Mouse (Mus musculus) gastrocnemius, postnatal 10 days (tissue): Measurements from ENCODE around the gene Arhgap24. TPM values are rescaled to one million over a fixed set of nuclear protein-coding genes. Genes with fewer than 3 reads are reported as not detected.
A peak's percentile ranks its signal among the peaks of the same experiment; 100 is the strongest.

ENCODE experiments used
- DNase-seq: peaks from one replicate; pipeline ENCODE4 v3.0.0; 2021; ENCODE audit warnings: mixed read lengths
- long read RNA-seq, 2 experiments: library from polyadenylated mRNA; stranded (forward); transcript quantifications; one replicate each; pipeline ENCODE4 v2.0.0; 2021
- total RNA-seq, 2 experiments: library from RNA; stranded (reverse); gene quantifications; 2 replicates each; pipeline ENCODE4 v1.2.3; 2021

The Arhgap24 gene
- total RNA-seq: 10 to 100 TPM; 21.2 to 25.2 TPM
- long read RNA-seq, experiment 1, transcript Arhgap24-204 (8 exons, 2,783 nt): major isoform, 20 of 29 reads
- long read RNA-seq, experiment 1, partial matches to known transcripts: 1 of 29 reads
- long read RNA-seq, experiment 1, other reads (novel, unspliced or antisense): 4 of 29 reads
- long read RNA-seq, experiment 2, transcript Arhgap24-204 (8 exons, 2,783 nt): major isoform, 21 of 33 reads
- long read RNA-seq, experiment 2, partial matches to known transcripts: 2 of 33 reads
- long read RNA-seq, experiment 2, other reads (novel, unspliced or antisense): 2 of 33 reads

DNA sequence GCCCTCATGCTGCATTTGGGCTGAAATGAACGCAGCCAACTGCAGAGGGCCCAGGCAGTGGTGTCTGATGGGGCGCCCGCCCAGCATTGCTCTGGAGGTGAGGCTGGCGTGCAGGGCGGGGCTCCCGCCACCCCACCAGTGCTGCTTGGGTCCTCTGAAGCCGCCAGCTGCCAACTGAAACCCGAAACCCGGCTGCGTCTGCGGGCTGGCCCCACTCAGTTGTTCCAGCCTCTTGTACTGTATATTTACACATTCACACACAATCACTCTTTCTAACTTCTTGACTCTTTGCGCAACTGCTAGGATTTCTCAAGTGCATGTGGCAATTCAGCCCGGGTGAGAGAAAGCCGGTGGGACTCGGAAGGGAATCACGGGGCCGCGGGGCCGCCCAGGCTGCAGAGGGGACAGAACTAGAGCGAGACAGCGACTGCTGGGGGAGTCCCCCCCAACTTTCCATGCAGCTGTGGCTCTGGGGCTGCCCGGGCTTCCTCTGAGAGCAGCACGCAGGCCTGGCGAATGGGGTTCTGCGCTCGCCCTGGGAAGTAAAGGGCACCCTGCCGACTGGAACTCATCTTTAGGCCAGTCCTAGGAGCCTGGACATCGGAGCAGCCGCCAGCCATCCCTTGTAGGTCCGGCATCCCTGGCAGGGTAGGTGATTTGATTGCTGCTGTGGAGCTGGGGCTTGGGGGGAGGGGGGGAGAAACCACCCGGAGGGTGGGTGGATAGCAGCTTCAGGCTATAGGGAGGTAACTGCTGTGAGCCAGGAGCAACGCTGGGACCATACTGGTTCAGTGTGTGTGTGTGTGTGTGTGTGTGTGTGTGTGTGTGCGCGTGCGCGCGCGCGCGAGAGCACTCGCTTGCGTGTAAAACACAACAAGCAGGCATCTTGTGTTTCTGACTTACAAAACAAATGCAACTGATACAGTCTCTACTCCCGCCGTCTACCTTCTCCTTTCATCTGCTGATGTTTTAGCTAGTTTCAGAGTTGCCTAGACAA lies at the start of gene Arhgap24:
Gene Arhgap24, plus strand, starts transcription at position 177 of the 997 bp plus-strand sequence.
- peak; percentile 53 for DNase-seq

DNA sequence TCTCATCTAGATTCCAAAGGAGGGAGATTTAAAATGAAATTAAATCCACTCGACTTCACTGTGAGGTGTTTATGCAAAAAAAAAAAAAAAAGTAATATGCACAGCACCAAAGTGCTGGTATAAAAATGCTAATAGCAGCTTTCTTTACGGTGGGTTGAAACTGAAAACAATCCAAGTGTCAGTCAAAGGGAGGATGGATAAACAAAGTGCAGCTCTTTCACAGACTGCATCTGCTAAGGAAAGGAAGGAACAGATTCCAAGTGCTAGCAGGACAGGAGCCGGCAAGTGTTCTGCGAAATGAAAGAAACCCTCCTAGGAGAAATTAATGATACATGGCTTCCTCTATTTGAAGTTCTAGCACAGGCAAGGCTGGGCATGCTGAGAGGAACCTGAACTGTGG lies 47.0 kb upstream of the Arhgap24 start:
- DNase-seq: no peak

DNA sequence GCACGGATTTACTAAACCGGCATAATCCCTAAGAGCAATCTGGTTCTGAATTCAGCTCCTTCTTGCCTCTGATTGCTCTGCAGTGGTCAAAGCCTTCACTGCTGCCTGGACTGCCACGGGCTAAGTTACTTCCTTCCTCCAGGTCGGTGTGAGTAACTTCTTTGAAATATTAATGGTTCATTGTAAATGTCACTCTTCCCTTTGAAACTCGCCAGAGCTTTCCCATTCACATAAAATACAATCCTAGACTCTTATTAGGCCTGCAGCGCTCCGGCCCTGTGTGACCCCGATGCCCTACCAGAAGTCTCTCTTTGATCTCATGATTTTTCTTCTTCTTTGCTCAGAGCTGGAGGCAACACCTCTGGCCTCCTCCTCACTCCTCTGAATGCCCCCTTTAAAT lies 44.6 kb upstream of the Arhgap24 start:
- DNase-seq: no peak

DNA sequence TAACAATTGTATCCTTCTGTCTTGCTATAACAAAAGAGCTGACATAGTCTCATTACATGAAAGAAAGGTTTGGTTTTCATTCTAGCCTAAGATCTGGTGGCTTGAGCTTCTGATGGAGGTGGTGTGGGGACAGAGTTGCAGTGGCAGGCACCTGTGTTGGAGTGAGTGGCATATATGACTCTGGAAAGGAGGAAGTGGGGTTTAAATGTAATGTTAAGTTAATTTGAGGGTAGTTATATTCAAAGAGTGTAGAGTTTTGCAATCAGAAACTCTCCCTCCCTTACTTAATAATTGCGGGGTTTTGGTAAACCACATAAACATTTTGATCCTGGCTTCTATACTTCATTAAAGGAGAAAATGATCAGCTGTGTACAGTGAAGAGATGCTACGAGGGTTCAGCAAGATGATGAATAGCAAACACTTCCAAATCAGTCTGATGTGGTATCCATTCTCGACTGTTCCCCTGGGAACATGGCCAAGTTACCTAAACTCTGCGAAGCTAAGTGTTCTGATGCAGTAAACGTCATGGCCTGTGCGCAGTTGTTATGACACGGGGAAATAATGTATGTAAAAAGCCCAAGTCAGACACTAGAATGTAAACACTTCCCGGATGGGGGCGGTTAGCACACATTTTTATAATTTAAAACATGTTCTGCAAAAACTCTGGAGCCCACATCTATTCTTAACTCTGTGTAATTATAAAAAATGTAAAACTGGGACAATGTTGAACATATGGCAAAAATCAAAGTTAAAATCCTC lies 41.9 kb upstream of the Arhgap24 start:
- DNase-seq: no peak

DNA sequence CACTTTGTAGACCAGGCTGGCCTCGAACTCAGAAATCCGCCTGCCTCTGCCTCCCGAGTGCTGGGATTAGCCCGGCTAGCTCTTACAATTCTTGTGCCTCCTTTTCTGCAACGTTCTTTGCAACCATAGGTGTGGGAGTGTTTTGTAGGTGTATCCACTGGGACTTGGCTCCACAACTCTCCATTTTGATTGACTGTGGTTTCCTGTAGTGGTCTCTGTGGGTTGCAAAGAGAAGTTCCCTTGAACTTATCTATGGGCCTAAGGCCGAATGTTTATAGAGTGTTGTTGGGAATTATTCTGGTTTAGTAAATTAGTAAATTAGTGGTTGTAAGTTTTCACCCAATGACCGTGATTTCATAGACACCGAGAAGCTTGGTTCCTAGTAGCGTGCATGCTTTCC lies 33.8 kb upstream of the Arhgap24 start:
- no peak for DNase-seq

DNA sequence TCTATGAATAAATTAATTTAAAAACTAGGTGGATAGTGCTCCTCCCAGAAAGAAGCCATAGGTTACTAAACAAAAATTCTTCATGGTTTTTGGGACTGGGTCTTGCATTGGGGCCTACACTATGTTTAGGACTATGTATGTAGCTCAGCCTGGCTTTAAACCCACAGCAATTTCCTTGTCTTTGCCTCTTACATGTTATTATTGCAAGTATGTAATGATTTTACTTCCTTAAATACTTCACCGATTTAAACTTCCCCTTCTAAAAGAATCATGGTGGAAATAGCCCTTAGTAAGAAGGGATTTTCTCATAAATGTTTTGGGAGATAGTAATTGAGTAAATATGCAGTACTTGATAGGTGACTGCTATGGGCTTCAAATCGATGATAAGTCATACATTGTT lies 30.3 kb upstream of the Arhgap24 start:
- DNase-seq: no peak

DNA sequence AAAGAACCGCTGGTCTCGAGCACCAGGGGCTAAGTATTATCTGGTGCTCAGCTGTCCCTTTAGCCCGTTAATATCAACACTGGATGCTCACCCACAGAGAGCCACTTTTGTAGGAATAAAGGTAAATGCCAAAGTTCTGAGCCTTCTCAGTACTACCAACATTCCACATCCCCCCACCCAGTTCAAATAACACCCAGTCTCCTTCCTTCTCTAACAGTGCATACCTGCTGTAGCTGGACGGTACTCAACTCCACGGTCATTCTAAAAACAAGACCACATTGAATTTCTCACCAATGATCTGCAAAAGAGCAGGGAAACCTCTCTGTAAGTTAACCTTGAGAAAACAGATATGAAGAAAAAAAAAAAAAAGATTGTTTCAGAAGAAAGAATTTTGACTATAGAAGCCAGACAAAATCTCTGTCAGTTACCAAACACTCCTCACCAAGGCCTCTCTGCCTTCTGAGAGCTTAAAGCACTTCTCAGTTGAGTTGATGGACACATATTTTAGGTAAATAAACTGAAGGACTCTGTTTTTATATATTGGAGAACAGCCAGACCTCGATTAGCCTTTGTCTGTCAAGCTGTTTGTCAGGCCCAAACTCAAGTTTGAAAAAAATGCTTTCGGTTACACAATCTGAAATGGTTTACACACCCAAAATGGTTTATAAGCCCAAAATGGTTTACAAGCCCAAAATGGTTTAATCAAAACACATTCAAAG lies 29.0 kb upstream of the Arhgap24 start:
- DNase-seq: no peak

DNA sequence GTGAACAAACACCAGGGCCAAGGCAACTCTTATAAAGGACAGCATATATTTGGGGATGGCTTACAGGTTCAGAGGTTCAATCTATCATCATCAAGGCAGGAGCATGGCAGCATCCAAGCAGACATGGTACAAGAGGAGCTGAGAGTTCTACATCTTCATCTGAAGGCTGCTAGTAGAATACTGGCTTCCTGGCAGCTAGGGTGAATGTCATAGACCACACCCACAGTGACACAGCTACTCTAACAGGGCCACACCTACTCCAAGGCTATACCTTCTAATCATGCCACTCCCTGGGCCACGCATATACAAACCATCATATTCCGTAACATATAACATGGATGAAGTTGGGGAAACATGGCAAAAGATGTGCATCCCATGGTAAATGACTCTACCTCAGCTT lies 27.9 kb upstream of the Arhgap24 start:
- DNase-seq: no peak

DNA sequence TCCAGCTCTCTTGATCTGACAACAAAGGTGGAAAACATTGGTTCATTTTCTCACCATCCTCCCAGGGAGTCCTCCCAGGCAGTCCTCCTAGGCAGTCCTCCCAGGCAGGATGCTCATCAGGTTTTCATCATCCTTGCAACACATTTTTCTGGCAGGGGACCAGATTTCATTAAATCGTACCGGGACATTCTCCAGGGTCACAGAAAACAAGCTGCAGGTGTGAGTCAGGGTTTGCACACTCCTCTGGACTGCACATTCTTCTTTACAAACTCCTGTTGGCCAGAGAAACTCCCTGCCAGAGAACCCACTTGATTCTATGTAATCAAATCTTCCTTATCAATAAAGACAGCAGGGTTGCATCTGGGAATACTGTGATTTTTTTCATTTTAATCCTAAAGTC lies 25.9 kb upstream of the Arhgap24 start:
- DNase-seq: no peak

DNA sequence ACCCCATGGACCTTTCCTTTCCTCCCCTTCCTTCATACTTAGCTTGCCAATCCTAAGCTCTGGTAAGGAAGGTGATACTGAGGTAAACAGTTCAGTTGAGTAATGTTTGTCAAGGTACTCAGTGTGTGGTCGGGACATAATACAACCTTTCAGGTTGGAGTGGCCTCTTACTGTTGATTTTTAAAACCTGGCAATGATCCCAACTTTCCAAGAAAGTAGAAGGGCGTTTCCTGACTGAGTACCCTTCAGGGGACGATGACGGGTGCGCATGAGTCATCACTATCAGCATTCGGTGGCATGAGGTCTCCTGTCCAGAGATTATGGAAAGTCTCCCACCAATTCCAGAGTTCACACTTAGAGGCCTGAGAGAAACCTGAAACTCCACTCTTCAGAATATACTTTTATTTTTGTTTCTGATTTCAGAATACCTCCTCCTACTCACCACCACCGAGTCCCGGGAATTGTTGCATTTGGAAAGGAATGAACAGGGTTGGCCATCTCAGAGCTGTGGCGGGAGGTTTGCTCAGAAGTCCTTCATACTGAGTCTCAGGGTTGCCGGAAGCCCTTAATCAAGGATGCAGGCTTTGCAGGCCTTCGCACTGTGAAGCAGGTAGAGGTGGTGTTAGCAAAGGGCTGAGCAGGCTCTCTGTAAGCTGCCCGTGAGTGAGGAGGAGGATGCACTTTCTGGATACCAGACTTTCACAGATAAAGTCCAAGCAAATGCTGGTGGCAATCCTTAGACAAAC lies 20.6 kb upstream of the Arhgap24 start:
- DNase-seq: no peak

DNA sequence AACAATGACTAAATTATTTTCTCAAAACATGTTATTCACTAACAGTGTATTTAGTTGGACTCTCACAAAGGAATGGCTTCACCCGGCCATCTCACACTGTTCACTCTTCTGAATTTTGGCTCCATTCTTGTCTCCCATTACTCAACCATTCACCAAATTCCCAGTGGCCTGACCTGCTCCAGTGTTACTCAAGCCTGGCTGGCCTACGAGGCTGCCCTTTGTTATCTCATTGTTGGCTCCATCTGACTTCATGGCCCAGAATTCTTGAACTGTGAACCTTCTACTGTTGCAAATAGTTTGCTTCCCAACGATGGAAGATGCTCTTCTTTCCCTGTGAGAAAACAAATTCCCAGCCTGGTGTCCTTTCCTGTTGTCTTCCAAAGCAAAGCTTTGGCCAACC lies 18.2 kb upstream of the Arhgap24 start:
- no peak for DNase-seq

DNA sequence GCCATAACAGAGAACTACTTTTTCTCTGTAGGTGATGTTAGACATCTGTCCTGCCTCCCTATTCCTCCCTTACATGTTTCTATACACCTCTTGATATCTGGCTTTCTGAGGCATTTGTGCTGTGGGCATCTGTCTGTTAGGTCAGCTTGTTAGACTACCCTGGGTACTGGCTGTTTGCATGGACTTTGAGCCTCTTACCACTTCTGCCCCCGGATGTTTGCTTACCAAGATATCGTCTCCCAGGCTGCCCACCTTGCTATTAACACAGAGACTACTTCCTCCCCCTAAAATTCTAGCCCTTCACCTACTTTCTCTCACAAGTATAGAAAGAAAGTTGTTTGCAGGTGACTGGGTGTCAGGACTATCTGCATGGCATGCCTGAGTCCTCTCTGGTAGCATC lies 15.8 kb upstream of the Arhgap24 start:
- DNase-seq: no peak

DNA sequence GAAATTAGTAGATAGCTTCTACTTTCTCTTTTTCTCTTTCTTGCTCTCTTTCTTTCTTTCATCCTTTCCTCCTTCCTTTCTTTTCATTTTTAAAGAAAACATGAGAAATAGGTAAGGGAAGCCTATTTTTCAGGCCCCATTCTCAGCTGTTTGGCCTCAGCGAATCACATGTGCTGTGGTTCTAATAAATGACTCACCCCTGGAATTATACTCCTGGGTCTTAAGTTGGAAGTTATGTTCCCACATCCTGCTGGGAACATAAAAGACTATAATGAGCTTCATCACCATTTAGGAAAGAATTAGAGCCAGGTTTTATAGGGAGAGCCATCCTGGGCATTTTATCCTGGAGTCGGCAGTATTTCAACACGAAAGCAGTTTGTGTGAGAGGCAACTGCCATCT lies 12.9 kb upstream of the Arhgap24 start:
- DNase-seq: no peak

DNA sequence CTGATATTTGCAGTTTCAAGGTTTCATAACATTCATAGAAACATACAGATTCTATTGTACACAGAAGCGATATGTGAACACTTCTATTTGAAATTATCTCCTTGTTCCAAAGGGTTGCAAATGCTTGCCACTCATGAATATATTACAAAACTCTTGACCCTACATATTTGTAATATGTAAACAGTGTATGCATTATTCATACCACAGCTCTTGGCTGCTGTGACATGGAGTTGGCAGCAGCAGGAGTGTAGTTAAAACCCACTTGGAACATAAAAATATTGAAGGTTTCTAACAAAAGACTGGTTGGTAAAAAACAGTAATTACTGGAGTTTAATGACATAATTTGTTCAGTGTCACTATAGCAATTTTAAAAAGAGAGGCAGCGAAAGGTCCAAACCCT lies 10.9 kb upstream of the Arhgap24 start:
- DNase-seq: no peak

DNA sequence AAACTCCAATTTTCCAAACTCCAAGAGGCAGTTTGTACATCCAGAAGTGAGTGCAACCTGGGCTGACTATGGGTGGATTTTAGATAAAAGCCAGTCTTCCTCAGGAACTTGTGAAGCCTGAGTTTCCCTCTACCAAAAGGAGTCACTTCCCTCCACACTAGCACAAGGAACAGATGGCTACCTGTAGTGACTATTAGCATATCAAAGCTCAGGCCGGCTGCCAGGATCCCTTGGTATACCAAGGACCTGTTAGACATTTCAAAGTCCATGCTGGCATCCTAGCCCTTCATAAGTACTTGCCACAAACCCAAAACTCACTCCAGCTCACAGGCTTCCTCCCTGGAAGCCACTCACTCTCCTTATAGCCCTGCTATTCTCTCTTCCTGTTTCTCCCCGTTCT lies 3.1 kb upstream of the Arhgap24 start:
- DNase-seq: no peak

DNA sequence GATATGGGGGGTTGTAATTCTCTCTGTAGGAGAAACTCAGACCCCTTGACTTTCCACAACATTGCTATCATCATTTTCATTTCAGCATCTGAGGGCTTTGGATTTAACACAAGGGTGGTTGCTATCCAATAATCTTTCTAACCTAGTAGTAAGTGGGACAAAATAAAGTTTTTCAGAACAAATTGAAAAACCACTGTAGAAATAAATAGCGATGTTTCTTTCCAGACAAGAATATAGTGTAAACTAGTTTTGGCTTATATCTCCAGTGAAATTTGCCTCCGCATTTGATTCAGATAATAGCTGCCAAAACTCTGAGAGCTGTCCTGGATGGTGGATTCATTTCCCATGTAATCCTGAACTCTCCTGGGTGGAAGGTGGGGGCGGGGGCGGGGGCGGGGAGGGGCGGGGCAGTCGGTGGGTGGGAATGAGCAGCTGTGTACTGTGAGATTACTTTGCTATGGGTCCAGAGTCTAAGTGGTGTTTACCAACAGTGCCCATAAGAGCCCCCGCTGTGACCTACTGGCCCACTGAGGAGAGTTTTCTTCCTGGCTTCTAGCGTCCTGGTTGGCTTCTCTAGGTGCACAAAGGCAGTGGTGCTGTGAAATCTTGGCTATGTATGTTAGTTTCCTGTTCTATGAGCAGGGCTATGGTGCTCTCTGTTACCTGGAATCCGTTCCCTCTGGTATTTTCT lies 2.2 kb downstream of the Arhgap24 start:
- no peak for DNase-seq

DNA sequence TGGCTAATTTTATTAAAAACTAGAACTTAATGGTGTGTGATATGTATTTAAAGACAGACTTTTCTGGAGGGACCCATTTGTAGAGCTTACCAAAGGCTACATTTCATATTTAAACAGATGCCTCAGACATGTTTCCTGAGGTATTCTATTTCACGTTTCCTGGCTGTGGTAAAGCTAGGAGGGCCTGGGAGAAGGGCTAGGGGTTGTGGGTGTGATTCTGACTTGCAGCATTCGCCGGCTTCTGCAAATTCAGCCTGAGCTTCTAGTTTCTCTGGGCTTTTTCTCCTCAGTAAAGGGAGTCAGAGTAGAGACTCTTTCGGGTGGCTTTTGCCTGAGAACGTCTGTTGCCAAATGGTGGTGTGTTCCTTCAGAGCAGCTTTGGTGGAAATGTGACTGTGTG lies 10.4 kb downstream of the Arhgap24 start:
- no peak for DNase-seq

DNA sequence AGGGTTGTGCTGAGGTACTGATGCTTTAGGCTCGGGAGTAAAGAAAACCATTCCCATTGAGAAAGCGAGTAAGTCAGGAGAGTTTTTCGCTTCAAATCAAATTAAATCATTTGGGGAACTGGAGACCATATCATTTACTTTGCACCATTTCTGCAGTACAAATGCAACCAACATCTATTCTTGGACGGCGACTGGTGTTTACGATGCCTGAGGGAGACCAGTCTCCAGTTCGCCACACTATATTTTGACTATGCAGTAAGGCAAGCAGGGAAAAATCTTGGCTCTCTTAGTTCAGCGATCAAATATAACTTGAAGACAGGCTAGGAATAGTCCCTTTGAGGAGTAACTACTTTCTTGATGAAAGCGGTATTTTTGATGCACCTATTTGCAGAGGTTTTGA lies 11.0 kb downstream of the Arhgap24 start:
- DNase-seq: no peak

DNA sequence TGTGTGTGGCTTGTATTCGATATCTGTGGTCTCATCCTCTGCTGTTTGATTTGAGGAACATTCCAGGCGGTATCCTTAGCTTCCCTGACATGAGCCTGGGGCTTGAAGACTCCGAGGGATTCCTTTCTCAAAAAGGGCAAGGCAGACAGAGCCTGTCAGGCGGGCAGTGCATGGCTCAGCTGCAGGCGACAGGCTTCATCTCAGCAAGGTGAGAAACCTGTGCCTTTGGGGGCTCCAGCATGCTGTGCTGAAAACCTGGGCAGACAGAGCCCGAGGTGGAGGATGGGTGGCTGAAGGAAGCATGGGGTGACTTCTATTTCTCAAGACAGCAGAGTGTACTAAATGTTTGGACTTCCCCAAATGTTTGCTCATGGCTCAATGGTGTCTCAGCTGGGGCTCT lies 13.6 kb downstream of the Arhgap24 start:
- no peak for DNase-seq

DNA sequence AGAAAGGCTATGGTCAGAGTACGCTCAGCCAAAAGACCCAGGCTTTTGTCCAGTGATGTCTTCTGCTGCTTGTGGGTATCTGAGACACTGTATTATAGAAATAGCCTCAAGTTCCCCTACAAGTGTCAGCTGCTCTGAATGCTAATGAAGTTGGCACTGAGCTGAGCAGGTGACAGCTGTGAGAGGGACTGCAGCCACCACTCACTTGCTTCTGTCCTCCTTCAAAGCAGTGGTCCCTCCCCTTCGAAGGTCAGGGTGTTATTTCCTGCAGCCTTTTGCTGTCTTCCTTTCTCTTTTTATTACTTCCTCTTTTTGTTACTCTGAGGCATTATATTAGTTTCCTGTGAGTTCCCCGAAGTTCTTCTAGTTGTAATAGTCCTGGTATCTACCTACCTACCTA lies 16.0 kb downstream of the Arhgap24 start:
- no peak for DNase-seq

DNA sequence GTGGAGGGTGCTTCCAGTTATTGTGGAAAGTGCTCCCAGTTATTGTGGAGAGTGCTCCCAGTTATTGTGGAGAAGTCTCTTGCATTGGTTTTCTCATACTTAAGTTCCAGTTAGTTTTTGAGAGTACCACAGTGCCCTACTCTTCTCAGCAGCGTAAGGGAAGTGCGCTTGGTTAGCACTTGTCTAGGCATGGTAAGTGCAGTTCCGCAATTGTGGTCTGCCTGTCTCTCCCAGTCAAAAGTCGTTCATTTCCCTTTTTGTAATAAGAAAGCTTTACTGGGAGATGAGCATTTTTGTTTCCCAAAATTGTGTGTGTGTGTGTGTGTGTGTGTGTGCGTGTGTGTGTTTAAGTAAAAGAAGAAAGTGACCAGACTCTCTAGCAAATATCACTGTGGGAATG lies 17.6 kb downstream of the Arhgap24 start:
- DNase-seq: no peak
